ENCODE assay signal across 11 mouse cellular contexts in genomic region chr14:115819021-115819420, GRCm38 (mm10).
A peak's percentile ranks its signal among the peaks of the same experiment; 100 is the strongest.
DNase-seq lines count a peak whose midpoint lies in the region; ATAC-seq and TF ChIP-seq lines count a peak whose summit lies in the region.
"Had no signal": no experiment of that assay in that cellular context is flagged by ENCODE, and none has a peak within 500 bp of the region (broad histone marks: within the 10 kb centered on the region; RNA-seq: fewer than 3 reads in every experiment).

No protein-coding gene starts in this region.

- no peak for TF ChIP-seq POLR2A in thymus, adult 2 months (IDR thresholded peaks at IDR 0.05; ENCODE audit: control insufficient read depth, extremely low read depth, insufficient read depth, low read length, poor library complexity)

- H3K4me2 ChIP-seq in hindbrain, embryonic 14.5 days (replicated peaks) = no peak overlapping the region
- no peak overlapping the region for H3K4me2 ChIP-seq in hindbrain, embryonic 13.5 days
- H3K4me2 ChIP-seq in heart, embryonic 12.5 days = no peak overlapping the region
- H3K4me2 ChIP-seq: lung, embryonic 15.5 days had no signal

- no peak overlapping the region for H3K4me3 ChIP-seq in hindbrain, embryonic 14.5 days (replicated peaks; ENCODE audit: low read length)
- H3K4me3 ChIP-seq in hindbrain, embryonic 13.5 days = no peak overlapping the region
- H3K4me3 ChIP-seq in thymus, adult 2 months (ENCODE audit: control insufficient read depth, insufficient read depth, low read length) = no peak overlapping the region
- no peak overlapping the region for H3K4me3 ChIP-seq in heart, embryonic 12.5 days
- H3K4me3 ChIP-seq: lung, embryonic 15.5 days had no signal

- H3K9ac ChIP-seq in hindbrain, embryonic 14.5 days = no peak overlapping the region
- no peak overlapping the region for H3K9ac ChIP-seq in hindbrain, embryonic 13.5 days
- no peak overlapping the region for H3K9ac ChIP-seq in heart, embryonic 12.5 days
- H3K9ac ChIP-seq: lung, embryonic 15.5 days had no signal

- ATAC-seq in hindbrain, embryonic 14.5 days (ENCODE audit: low FRiP score) = no peak
- ATAC-seq in hindbrain, embryonic 13.5 days (ENCODE audit: low FRiP score) = no peak
- ATAC-seq in granulocyte monocyte progenitor cell, adult 5-6 weeks (replicated peaks; ENCODE audit: poor library complexity, severe bottlenecking) = peak; percentile 58; the same call in 1 of the 2 replicates
- no peak for ATAC-seq in heart, embryonic 12.5 days (ENCODE audit: insufficient number of reproducible peaks, low FRiP score)
- ATAC-seq: activated CD4-positive, CD25-positive, alpha-beta regulatory T cell, adult 4 months had no signal

- no peak for TF ChIP-seq CTCF in thymus, adult 2 months (IDR thresholded peaks at IDR 0.05; ENCODE audit: borderline replicate concordance, control insufficient read depth, extremely low read depth, insufficient read depth, low read length, poor library complexity)

- no peak overlapping the region for H3K27ac ChIP-seq in hindbrain, embryonic 14.5 days
- no peak overlapping the region for H3K27ac ChIP-seq in hindbrain, embryonic 13.5 days
- no peak overlapping the region for H3K27ac ChIP-seq in thymus, adult 2 months (ENCODE audit: control insufficient read depth, insufficient read depth, low read length)
- no peak overlapping the region for H3K27ac ChIP-seq in heart, embryonic 12.5 days (ENCODE audit: poor library complexity, severe bottlenecking)
- H3K27ac ChIP-seq: lung, embryonic 15.5 days had no signal

- H3K4me1 ChIP-seq in hindbrain, embryonic 14.5 days (replicated peaks; ENCODE audit: control insufficient read depth, insufficient read depth, low read length) = no peaks in the 10 kb centered on the region
- no peaks in the 10 kb centered on the region for H3K4me1 ChIP-seq in hindbrain, embryonic 13.5 days (replicated peaks)
- no peaks in the 10 kb centered on the region for H3K4me1 ChIP-seq in thymus, adult 2 months (replicated peaks; ENCODE audit: control insufficient read depth, insufficient read depth, low read length)
- H3K4me1 ChIP-seq in heart, embryonic 12.5 days (replicated peaks) = no peaks in the 10 kb centered on the region
- H3K4me1 ChIP-seq: lung, embryonic 15.5 days had no signal

- no peaks in the 10 kb centered on the region for H3K36me3 ChIP-seq in hindbrain, embryonic 14.5 days (replicated peaks; ENCODE audit: control insufficient read depth, insufficient read depth)
- no peaks in the 10 kb centered on the region for H3K36me3 ChIP-seq in hindbrain, embryonic 13.5 days
- no peaks in the 10 kb centered on the region for H3K36me3 ChIP-seq in thymus, adult 2 months (ENCODE audit: control insufficient read depth, insufficient read depth, low read length)
- no peaks in the 10 kb centered on the region for H3K36me3 ChIP-seq in heart, embryonic 12.5 days
- H3K36me3 ChIP-seq: lung, embryonic 15.5 days had no signal

- no peaks in the 10 kb centered on the region for H3K27me3 ChIP-seq in hindbrain, embryonic 14.5 days (ENCODE audit: control insufficient read depth, insufficient read depth, low read length)
- no peaks in the 10 kb centered on the region for H3K27me3 ChIP-seq in hindbrain, embryonic 13.5 days
- H3K27me3 ChIP-seq in thymus, adult 2 months (ENCODE audit: control insufficient read depth, insufficient read depth, low read length) = no peaks in the 10 kb centered on the region
- no peaks in the 10 kb centered on the region for H3K27me3 ChIP-seq in heart, embryonic 12.5 days (replicated peaks)
- H3K27me3 ChIP-seq: lung, embryonic 15.5 days had no signal

- no peaks in the 10 kb centered on the region for H3K9me3 ChIP-seq in hindbrain, embryonic 14.5 days (ENCODE audit: control insufficient read depth, low read length)
- no peaks in the 10 kb centered on the region for H3K9me3 ChIP-seq in hindbrain, embryonic 13.5 days
- H3K9me3 ChIP-seq in heart, embryonic 12.5 days (replicated peaks) = no peaks in the 10 kb centered on the region
- H3K9me3 ChIP-seq: lung, embryonic 15.5 days had no signal

- WGBS in hindbrain, embryonic 14.5 days = 14% methylated on average over 1 of the region's 1 CpGs
- WGBS in hindbrain, embryonic 13.5 days = 19% methylated on average over 1 of the region's 1 CpGs
- 3% methylated on average over 1 of the region's 1 CpGs for WGBS in thymus, adult 2 months
- 23% methylated on average over 1 of the region's 1 CpGs for WGBS in heart, embryonic 12.5 days

- DNase-seq in hindbrain, embryonic 14.5 days (ENCODE audit: low spot score) = peak; percentile 70
- peak; percentile 53 for DNase-seq in 3T3-L1 (ENCODE audit: low read depth, low spot score)
- peak; percentile 11 for DNase-seq in MEL-GATA-1-ER (ENCODE audit: extremely low read depth, low read depth)
- DNase-seq in thymus, adult 2 months = no peak
- DNase-seq in thymus, postnatal 10 days (ENCODE audit: low spot score in 2 of 2) = no peak
- DNase-seq: right cerebral cortex, adult 18-20 months had no signal

Comparison
In these comparisons a context has a peak if more than half of its experiments do, and no peak if none do; other contexts are left out.
1. DNase-seq: peak in hindbrain, embryonic 14.5 days (single experiment), 3T3-L1 (single experiment) and MEL-GATA-1-ER (single experiment); none in thymus, adult 2 months (single experiment) and thymus, postnatal 10 days (0 of 2).